Mouse (Mus musculus) kidney, adult 2 months (tissue): ENCODE measurements around the gene Epc2.

ENCODE experiments used
- CTCF ChIP-seq: fragments of 200-500 bp; conservative IDR thresholded peaks from 2 replicates; pipeline ENCODE4 v1.5.1; 2011; ENCODE audit warnings: low read depth, mild to moderate bottlenecking, control low read depth, low read length, moderate library complexity, mixed read lengths; ENCODE audit not compliant: insufficient read depth, insufficient read length
- POLR2A ChIP-seq: fragments of 200-500 bp; IDR thresholded peaks from one replicate; pipeline ENCODE4 v1.6.1; 2011; ENCODE audit warnings: low read depth, low read length, control low read depth

- TF ChIP-seq CTCF (no peak), POLR2A (no peak)
Measured at GRCm38 (mm10) chr2:49420396-49420795, 30.9 kb upstream of the Epc2 start.
